Comparison of ENCODE assay signal across 12 mouse cellular contexts in genomic region chr10:118599197-118599596, GRCm38 (mm10).
"Had no signal": no experiment of that assay in that cellular context is flagged by ENCODE, and none has a peak within 500 bp of the region (broad histone marks: within the 10 kb centered on the region; RNA-seq: fewer than 3 reads in every experiment).

No protein-coding gene starts in this region.

- H3K4me2 ChIP-seq: kidney, embryonic 15.5 days; limb, embryonic 15.5 days; liver, embryonic 12.5 days; lung, embryonic 14.5 days; midbrain, embryonic 13.5 days; neural tube, embryonic 12.5 days had no signal

- H3K9me3 ChIP-seq: kidney, embryonic 15.5 days; limb, embryonic 15.5 days; liver, embryonic 12.5 days; midbrain, embryonic 13.5 days; neural tube, embryonic 12.5 days had no signal

- H3K36me3 ChIP-seq: kidney, embryonic 15.5 days; limb, embryonic 15.5 days; liver, embryonic 12.5 days; midbrain, embryonic 13.5 days; neural tube, embryonic 12.5 days had no signal

- H3K9ac ChIP-seq: kidney, embryonic 15.5 days; limb, embryonic 15.5 days; liver, embryonic 12.5 days; lung, embryonic 14.5 days; midbrain, embryonic 13.5 days; neural tube, embryonic 12.5 days had no signal

- H3K4me3 ChIP-seq: kidney, embryonic 15.5 days; limb, embryonic 15.5 days; liver, embryonic 12.5 days; midbrain, embryonic 13.5 days; neural tube, embryonic 12.5 days had no signal

- DNase-seq: kidney, adult 2 months; kidney, postnatal 14 days; lung, embryonic 14.5 days; lung, postnatal 14 days; right cerebral cortex, adult 18-20 months; right cerebral cortex, postnatal 25 days had no signal

- H3K4me1 ChIP-seq: limb, embryonic 15.5 days; neural tube, embryonic 12.5 days had no signal

- H3K27me3 ChIP-seq: kidney, embryonic 15.5 days; limb, embryonic 15.5 days; liver, embryonic 12.5 days; midbrain, embryonic 13.5 days; neural tube, embryonic 12.5 days had no signal

- H3K27ac ChIP-seq: kidney, embryonic 15.5 days; limb, embryonic 15.5 days; liver, embryonic 12.5 days; midbrain, embryonic 13.5 days; neural tube, embryonic 12.5 days; stomach, postnatal 0 days had no signal
